Mouse (Mus musculus): ENCODE results near the gene Gm13272.
"Not testable (repeated sequence)": the region's sequence is repeated elsewhere in the genome, so short reads cannot be mapped to it uniquely, and the experiment has no call there.

GRCm38 (mm10) chr4:88758751-88759150 lies 20.9 kb upstream of the Gm13272 start:
- TF ChIP-seq CTCF, EP300 (IDR thresholded peaks at IDR 0.05; ENCODE audit: low read depth): not testable (repeated sequence)
